Mouse (Mus musculus) liver, embryonic 14.5 days (tissue): Measurements from ENCODE around the gene Rps27rt.

ENCODE experiments used
- CTCF ChIP-seq: IDR thresholded peaks from 2 replicates; pipeline ENCODE4 v1.5.1; 2016; ENCODE audit warnings: antibody characterized with exemption, low read depth, control low read depth
- EP300 ChIP-seq: IDR thresholded peaks from 2 replicates; pipeline ENCODE4 v1.6.1; 2016; ENCODE audit warnings: antibody characterized with exemption, low read depth

GRCm38 (mm10) chr9:114985741-114986140, 3.2 kb upstream of the Rps27rt start:
- TF ChIP-seq CTCF: no peak
- no peak for TF ChIP-seq EP300
